Mouse (Mus musculus) left cerebral cortex, adult 8-10 months (tissue): Measurements from ENCODE around the gene Eif2ak3. TPM values are rescaled to one million over a fixed set of nuclear protein-coding genes. Genes with fewer than 3 reads are reported as not detected.

Source experiments
- DNase-seq, 2 experiments: peaks; one replicate each; pipeline ENCODE4 v3.0.0; 2022; ENCODE audit warnings: low spot score in 2 of 2
- total RNA-seq, 4 experiments: library from RNA; stranded (reverse); gene quantifications; 2 replicates each; pipeline ENCODE4 v1.2.4; 2022

The Eif2ak3 gene
- total RNA-seq, 4 experiments from 2014 or later = 24.4 to 27.0 (median 25.8) TPM

DNA sequence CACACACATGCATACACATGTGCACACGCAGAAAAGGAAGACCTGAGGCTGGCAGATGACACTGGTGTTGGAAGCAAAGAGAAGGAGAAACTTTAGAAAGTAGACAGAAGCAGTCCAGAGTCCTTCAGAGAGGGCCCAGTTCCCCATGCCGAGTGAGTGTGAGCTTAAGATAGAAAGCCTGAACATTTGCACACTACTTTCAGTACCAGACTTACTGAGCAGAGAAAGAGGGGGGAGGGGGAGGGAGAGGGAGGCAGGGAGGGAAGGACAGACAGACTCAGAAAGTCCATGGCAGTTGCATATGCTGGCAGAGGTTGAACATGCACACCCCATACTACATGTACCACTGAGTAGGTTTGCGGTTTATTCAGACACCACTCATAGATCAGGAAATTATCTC is 13.8 kb upstream of the Eif2ak3 start:
- no peak for DNase-seq

- DNase-seq = no peak
Observed at GRCm38 (mm10) chr6:70831179-70831839, 13.0 kb upstream of the Eif2ak3 start.

GRCm38 (mm10) chr6:70837297-70837696 is 7.0 kb upstream of the Eif2ak3 start:
- no peak for DNase-seq

DNA sequence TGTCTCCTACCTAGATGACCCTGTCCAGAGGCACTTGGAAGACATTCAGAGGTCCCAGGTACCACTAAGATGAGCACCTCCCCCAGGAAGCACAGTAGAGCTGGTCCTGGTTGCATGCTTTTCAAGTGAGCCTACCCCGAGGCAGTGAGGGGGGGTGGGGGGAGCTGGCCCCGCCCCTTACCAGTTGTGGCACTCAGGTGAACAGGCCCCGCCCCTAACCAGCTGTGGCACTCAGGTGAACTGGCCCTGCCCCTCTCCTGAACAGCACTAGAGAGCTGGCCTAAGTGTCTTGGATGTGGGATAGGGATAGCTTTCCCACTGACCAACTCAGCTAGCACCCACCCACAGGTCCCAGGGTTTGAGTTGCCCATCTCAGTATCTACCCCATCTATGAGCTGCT is 5.8 kb upstream of the Eif2ak3 start:
- no peak for DNase-seq

DNA sequence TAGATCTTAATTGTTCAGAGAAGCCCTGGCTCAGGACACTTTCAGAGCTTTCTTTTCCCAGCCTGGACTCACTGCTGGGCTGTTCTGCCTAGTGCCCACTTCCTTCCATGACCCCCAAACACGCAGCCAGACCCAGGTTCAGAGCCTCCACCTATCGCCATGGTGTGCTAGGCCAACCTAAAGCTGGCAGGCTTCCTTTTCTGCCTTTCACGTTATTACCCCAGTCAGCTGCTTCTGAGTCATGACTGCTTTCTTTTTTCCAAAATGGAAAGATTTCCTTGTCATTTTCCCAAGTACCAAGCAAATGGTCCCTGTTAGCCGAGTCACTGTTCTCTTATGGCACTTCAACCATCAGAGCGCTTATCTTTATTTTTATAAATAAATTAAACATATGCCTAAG is 4.0 kb upstream of the Eif2ak3 start:
- DNase-seq = no peak

DNA sequence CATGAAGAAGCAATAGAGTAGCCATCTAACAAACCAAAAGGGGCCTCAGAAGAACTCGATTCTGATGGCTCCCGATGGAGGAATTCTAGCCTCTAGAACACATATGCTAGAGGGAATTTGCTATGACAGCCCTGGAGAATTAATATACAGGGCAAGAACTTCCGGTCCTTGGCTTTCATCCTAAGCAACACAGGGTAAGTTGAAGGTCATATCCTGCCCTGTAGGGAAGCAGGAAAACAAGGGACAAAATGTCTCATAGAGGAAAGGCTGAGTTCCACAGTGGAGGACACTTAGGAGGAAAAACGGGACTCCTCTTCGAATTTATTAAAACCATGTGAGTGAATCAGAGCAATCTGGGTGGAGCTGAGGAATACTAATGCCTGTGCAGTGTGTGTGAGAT is 1.3 kb upstream of the Eif2ak3 start:
- no peak for DNase-seq

DNA sequence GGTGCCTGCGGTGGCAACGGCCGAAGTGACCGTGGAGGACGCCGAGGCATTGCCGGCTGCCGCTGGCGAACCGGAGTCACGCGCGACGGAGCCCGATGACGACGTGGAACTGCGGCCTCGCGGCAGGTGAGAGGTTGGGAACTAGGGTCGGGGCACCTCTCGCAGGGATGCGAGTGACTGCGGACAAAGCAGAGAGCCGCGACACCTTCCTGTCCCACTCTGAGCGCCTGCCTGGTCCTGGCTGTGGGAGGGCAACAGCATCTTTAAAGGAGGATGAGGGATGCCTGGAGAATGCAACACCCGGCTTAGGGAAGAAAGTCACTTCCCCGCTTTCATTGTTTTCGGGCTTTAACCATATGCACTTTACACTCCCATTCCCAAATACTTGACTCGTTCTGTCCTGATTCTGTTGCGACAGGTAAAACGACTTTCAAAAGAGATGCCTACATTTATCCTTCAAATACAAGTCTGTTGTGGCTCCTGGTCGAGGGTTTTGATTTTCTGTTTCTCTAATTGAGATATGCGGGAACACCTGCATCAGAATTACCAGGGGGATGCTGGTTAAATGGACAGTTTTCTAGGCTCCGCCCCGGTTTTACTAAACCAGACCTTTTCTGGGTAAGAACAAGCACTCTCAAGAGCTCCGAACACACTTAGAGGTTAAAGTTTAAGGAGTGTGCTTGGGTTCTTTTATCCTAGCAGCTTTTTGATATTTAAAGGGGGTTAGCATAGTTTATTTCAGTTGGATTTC is 756 bp downstream of the Eif2ak3 start:
- DNase-seq = peak in 1 of 2 experiments; percentile 29

DNA sequence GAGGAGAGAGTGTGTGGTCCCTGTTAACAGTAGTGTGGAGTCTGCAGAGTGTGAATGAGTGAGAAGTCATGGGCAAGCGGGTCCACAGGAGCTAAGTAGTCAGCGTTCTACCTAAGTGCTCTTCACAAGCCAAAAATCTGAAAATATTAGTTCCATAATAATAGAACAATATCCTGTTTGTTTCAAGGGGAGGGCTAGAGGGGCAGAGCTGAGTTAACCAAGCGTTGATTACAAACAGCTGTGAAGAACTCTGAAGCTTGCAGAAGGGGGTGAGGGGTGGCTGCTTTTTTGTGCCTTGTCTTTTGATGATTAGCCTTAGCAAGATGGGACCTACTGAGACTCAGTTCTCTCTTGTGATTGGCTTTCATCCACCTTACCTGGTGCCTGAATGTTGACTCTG is 3.1 kb downstream of the Eif2ak3 start:
- no peak for DNase-seq

GRCm38 (mm10) chr6:70853371-70853770 is 9.1 kb downstream of the Eif2ak3 start:
- no peak for DNase-seq

- no peak for DNase-seq
Observed at GRCm38 (mm10) chr6:70855529-70856309, 11.4 kb downstream of the Eif2ak3 start.

GRCm38 (mm10) chr6:70862726-70863125 is 18.4 kb downstream of the Eif2ak3 start:
- DNase-seq = no peak

DNA sequence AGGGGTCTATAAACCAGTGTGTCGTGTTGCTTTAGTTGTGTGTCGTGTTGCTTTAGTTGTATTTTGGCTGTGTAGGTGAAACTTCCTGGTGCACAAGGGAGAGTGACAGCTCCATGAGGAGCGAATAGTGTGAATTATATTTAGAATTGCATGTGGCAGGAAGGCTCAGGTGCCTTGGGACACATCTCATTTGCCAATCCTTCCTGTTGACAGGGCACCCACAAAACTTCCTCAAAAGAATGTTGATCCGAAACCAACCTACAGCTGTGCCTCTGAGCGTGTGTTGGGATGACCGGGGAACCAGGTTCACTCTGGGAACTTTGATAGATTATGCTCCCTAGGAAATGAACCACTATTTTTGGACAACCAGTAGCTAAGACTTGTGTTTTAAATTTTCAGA is 20.0 kb downstream of the Eif2ak3 start:
- no peak for DNase-seq

GRCm38 (mm10) chr6:70866761-70867160 is 22.4 kb downstream of the Eif2ak3 start:
- DNase-seq = no peak

DNA sequence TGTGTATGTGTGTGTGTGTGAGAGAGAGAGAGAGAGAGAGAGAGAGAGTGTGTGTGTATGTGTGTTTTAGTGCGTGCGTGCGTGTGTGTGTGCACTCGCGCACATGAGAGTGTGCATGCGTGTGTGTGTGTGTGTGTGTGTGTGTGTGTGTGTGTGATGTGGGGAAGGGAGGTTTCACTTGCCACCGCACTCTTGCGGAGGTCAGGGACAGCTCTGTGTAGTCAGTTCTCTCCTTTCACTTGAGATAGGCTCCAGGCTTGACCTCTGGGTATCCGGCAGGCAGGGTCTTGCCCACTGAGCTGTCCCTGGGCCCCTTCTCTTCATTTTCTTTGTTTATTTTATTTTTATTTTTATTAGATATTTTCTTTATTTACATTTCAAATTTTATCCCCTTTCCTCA is 23.0 kb downstream of the Eif2ak3 start:
- DNase-seq = no peak

DNA sequence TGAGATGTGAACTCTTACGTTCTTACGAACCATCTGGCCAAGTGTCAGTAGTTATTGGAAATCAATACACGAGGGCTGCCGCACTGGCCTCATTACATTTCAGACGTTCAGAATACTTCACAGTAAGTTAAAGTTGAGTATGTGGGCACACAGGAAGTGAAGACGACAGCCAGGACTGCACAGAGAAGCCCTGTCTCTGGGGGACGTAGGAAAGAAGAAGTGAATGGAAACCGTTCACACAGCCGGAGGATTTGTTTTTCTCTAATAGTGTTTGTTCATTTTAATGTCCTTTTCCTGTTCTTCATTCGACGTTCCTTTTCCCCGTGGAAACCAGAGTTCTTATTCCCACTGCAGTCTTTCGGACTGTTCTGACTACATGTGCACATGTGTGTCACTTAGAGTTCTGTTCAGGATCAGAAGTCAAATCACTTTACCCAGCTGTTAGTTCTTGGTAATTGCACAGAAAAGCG is 27.2 kb downstream of the Eif2ak3 start:
- DNase-seq = no peak

DNA sequence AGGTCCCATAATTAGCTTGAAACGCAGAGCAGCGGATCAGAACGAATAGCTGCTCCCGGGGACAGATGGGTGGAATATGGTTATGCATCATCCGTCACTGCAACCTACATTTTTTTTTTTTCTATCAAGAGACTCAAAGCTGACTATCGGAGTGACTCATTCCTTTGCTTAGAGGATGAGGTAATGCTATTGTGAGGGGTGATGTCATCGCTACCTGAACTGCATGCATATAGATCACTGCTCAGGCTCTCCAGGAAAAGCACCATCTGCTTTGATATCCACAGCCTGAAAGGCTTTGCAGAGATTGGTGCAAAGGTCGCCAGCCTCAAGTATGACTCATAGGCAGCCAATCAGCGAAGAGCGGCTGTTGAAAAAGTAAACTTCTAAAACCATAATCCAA is 27.8 kb downstream of the Eif2ak3 start:
- peak; percentile 14 to 81 for DNase-seq

DNA sequence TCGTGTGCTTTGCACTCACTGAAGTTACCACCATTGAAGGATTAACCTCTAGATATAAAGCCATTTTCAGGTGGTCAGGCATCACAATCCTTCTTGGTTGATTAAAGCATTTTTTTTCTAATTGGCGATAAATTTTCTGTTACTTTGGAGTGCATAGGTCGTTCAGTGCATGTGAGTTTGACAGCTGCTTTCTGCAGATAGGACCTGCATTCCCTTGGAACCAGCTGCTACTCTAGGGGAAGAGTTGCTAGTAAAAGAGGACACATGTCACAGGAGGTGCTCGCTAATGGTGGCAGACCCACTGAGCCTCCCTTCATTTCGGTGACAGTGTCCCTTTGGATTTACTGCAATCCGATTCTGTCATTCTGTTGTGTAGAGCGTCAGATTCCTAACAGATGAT is 28.3 kb downstream of the Eif2ak3 start:
- DNase-seq = no peak

GRCm38 (mm10) chr6:70874035-70874775 is 29.9 kb downstream of the Eif2ak3 start:
- DNase-seq = no peak

GRCm38 (mm10) chr6:70875017-70875416 is 30.7 kb downstream of the Eif2ak3 start:
- no peak for DNase-seq

DNA sequence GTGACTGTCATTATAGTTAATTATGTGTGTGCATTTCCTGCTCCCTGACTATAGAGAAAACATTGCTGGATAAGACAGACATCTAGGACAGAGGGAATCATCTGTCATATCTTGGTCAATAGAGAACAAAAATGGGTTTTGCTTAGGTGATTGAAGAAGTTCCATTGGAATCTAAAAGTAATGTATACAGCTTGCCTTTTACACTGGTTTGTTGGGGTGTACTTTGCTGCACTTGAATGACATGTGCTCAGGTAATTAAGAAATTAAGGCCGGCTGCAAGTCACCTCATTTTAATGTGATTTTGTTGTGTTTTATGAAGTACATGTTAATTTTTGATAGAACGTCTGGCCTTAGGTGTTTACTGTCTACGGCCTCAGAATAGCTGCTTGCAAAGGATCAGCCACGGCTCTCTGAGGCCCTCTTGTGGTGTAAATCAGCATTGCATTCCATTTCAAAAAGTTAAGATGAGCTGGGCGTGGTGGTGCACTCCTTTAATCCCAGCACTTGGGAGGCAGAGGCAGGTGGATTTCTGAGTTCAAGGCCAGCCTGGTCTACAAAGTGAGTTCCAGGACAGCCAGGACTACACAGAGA is 36.5 kb downstream of the Eif2ak3 start:
- peak; percentile 29 to 75 for DNase-seq

GRCm38 (mm10) chr6:70887993-70888392 is 43.7 kb downstream of the Eif2ak3 start:
- no peak for DNase-seq
